Mouse (Mus musculus): ENCODE measurements around the gene Acot2. TPM values are rescaled to one million over a fixed set of nuclear protein-coding genes. Genes with fewer than 3 reads are reported as not detected.
"Not testable (repeated sequence)": the region's sequence is repeated elsewhere in the genome, so short reads cannot be mapped to it uniquely, and the experiment has no call there.

Gene Acot2
- total RNA-seq, 2 experiments from 2014 or later: 9.5 to 10.4 TPM

- TF ChIP-seq CTCF (IDR thresholded peaks at IDR 0.05): no peak
- H3K27ac ChIP-seq: no peak overlapping the region
- no peak overlapping the region for H3K4me3 ChIP-seq
- intact Hi-C loops (cut with DNase I): no loop called here
- no peak for DNase-seq (ENCODE audit: extremely low spot score in 1 of 2, low spot score in 2 of 2)
Observed at GRCm38 (mm10) chr12:84025888-84026287, 38.2 kb downstream of the Acot2 start.

- H3K4me3 ChIP-seq; intact Hi-C loops (cut with DNase I); H3K27ac ChIP-seq; DNase-seq (ENCODE audit: extremely low spot score in 1 of 2, low spot score in 2 of 2): not testable (repeated sequence)
Observed at GRCm38 (mm10) chr12:84028328-84028727, 40.7 kb downstream of the Acot2 start.

- H3K27ac ChIP-seq; H3K4me3 ChIP-seq; DNase-seq (ENCODE audit: extremely low spot score in 1 of 2, low spot score in 2 of 2); intact Hi-C loops (cut with DNase I): not testable (repeated sequence)
Observed at GRCm38 (mm10) chr12:84029043-84029442, 41.4 kb downstream of the Acot2 start.

GRCm38 (mm10) chr12:84030659-84031332, 43.1 kb downstream of the Acot2 start:
- no peak overlapping the region for H3K27ac ChIP-seq
- peak; percentile 89 for TF ChIP-seq CTCF (IDR thresholded peaks at IDR 0.05)
- intact Hi-C loops (cut with DNase I): loop anchor here (1.0 to 10.0 kb wide), 3 partner anchors 43 to 316 kb away; partner anchors contain the start of gene Acot2

GRCm38 (mm10) chr12:84032854-84033253, 45.2 kb downstream of the Acot2 start:
- no peak for TF ChIP-seq CTCF (IDR thresholded peaks at IDR 0.05)
- intact Hi-C loops (cut with DNase I): loop anchor here (5.0 to 10.0 kb wide), 2 partner anchors 46 to 318 kb away; partner anchors contain the start of gene Acot2
- H3K4me3 ChIP-seq: no peak overlapping the region
- H3K27ac ChIP-seq: no peak overlapping the region
- DNase-seq (ENCODE audit: extremely low spot score in 1 of 2, low spot score in 2 of 2): no peak

More at GRCm38 (mm10) chr12:84030659-84031332, 43.1 kb downstream of the Acot2 start:
- DNase-seq (ENCODE audit: extremely low spot score in 1 of 2, low spot score in 2 of 2): peak; percentile 79 to 81
- H3K4me3 ChIP-seq: no peak overlapping the region

- not testable (repeated sequence) for H3K27ac ChIP-seq; H3K4me3 ChIP-seq; DNase-seq (ENCODE audit: extremely low spot score in 1 of 2, low spot score in 2 of 2)
- intact Hi-C loops (cut with DNase I): loop anchor here (5.0 to 10.0 kb wide), 2 partner anchors 46 to 319 kb away; partner anchors contain the start of gene Acot2
Observed at GRCm38 (mm10) chr12:84033302-84033701, 45.6 kb downstream of the Acot2 start.

- no peak for TF ChIP-seq CTCF (IDR thresholded peaks at IDR 0.05)
- intact Hi-C loops (cut with DNase I): loop anchor here (5.0 to 10.0 kb wide), 2 partner anchors 47 to 319 kb away; partner anchors contain the start of gene Acot2
- Histone ChIP-seq H3K4me3 (no peak overlapping the region), H3K27ac (no peak overlapping the region)
- DNase-seq (ENCODE audit: extremely low spot score in 1 of 2, low spot score in 2 of 2): no peak
Observed at GRCm38 (mm10) chr12:84034108-84034507, 46.4 kb downstream of the Acot2 start.

- DNase-seq (ENCODE audit: extremely low spot score in 1 of 2, low spot score in 2 of 2): not testable (repeated sequence)
Observed at GRCm38 (mm10) chr12:84038241-84038640, 50.6 kb downstream of the Acot2 start, which contains the start of gene Acot4. TSS of gene Acot4 (plus strand) at chr12:84038379.

GRCm38 (mm10) chr12:84038691-84039111, 51.0 kb downstream of the Acot2 start, which contains the start of gene Gm49366:
TSS of gene Gm49366 (plus strand) at chr12:84038935.
- DNase-seq (ENCODE audit: extremely low spot score in 1 of 2, low spot score in 2 of 2): peak; percentile 24 to 40
- intact Hi-C loops (cut with DNase I): loop anchor here (10.0 kb wide), 1 partner anchor 324 kb away; no protein-coding TSS in a partner anchor
- peak within 1 kb of the TSS; percentile 57 for H3K4me3 ChIP-seq
- H3K27ac ChIP-seq: peak within 1 kb of the TSS; percentile 57

More at GRCm38 (mm10) chr12:84038241-84038640, 50.6 kb downstream of the Acot2 start, which contains the start of gene Acot4:
- H3K27ac ChIP-seq: peak within 1 kb of the TSS; percentile 57
- intact Hi-C loops (cut with DNase I): loop anchor here (10.0 kb wide), 1 partner anchor 323 kb away; no protein-coding TSS in a partner anchor
- H3K4me3 ChIP-seq: peak within 1 kb of the TSS; percentile 57

GRCm38 (mm10) chr12:84042248-84042647, 54.6 kb downstream of the Acot2 start:
- no peak for TF ChIP-seq CTCF (IDR thresholded peaks at IDR 0.05)
- Histone ChIP-seq H3K27ac (no peak overlapping the region), H3K4me3 (no peak overlapping the region)
- intact Hi-C loops (cut with DNase I): no loop called here
- DNase-seq (ENCODE audit: extremely low spot score in 1 of 2, low spot score in 2 of 2): no peak

Other genes with a start within 250 kb of the Acot2 start
- 1 to 10 TPM; 8.4 to 10.0 TPM for gene Papln, start 224.2 kb upstream of the Acot2 start, total RNA-seq (2021)
- 10 to 100 TPM; 70.0 to 81.1 TPM for gene Numb, start 65.9 kb upstream of the Acot2 start, total RNA-seq (2021)
- 10 to 100 TPM; 18.5 to 18.8 TPM for gene Riox1, start 37.3 kb upstream of the Acot2 start, total RNA-seq (2021)
- not detected for gene Heatr4, start 3.0 kb upstream of the Acot2 start, total RNA-seq (2021)
- 10 to 100 TPM; 12.8 to 13.3 TPM for gene Acot1, start 21.6 kb downstream of the Acot2 start, total RNA-seq (2021)
- 1 to 10 TPM; 2.3 to 2.9 TPM for gene Acot4, start 50.5 kb downstream of the Acot2 start, total RNA-seq (2021)
- gene Gm49366, start 51.1 kb downstream of the Acot2 start, total RNA-seq (2021): 1 to 10 TPM; 1.3 to 1.4 TPM
- 1 to 10 TPM; 2.3 to 3.3 TPM for gene Acot3, start 64.3 kb downstream of the Acot2 start, total RNA-seq (2021)
- 1 to 10 TPM; 5.8 to 7.3 TPM for gene Acot5, start 81.5 kb downstream of the Acot2 start, total RNA-seq (2021)
- gene Acot6, start 112.8 kb downstream of the Acot2 start, total RNA-seq (2021): 1 to 10 TPM; 3.3 TPM
- 100 to 1,000 TPM in 1 of 2 experiments, 10 to 100 TPM in 1; 94.4 to 103 TPM for gene Dnal1, start 126.5 kb downstream of the Acot2 start, total RNA-seq (2021)
- gene Pnma1, start 160.6 kb downstream of the Acot2 start, total RNA-seq (2021): 1 to 10 TPM; 4.8 to 5.1 TPM
- 10 to 100 TPM; 16.6 to 22.8 TPM for gene Elmsan1, start 231.0 kb downstream of the Acot2 start, total RNA-seq (2021)

Measured in left cerebral cortex, adult 2 months (tissue).